Mouse (Mus musculus): ENCODE data around the gene Zfp868. TPM values are rescaled to one million over a fixed set of nuclear protein-coding genes. Genes with fewer than 3 reads are reported as not detected.

Gene Zfp868
- 31.6 TPM for polyA plus RNA-seq (2017; shearing (Covaris generic))

DNA sequence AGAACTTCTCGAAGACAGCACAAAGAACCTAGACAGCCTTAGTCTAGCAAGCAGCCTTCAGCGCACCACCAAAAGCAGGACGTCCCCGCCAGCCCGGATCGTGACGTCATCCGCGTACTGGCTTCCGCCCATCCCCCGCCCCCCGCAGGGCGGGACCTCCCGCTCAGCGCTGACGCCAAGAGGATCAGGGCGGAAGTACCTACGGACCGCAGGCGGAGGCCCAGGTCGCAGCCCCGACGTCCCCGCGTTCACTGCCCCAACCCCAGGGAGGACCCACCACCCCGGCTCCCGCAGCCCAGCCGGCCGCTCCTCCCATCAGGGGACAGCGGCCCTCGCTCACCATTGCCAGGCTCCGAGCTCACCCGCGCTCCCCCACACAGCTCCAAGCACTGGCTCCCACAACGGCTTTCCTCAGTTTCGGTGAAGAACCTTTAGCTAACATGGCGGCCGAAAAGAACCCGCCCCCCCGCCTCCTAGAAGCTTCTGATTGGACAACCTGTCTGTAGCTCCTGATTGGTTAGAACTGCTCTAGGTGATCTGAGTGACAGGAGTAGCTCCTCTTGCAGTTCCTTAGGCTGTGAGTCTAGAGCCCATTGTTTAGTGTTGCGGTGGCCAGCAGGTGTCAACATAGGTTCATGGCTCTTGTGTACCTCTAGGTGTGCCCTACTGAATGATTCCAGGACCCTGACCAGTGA, at the start of gene Zfp868:
Zfp868 (minus strand) TSS at position 454 of the 695 bp plus-strand sequence.

DNA sequence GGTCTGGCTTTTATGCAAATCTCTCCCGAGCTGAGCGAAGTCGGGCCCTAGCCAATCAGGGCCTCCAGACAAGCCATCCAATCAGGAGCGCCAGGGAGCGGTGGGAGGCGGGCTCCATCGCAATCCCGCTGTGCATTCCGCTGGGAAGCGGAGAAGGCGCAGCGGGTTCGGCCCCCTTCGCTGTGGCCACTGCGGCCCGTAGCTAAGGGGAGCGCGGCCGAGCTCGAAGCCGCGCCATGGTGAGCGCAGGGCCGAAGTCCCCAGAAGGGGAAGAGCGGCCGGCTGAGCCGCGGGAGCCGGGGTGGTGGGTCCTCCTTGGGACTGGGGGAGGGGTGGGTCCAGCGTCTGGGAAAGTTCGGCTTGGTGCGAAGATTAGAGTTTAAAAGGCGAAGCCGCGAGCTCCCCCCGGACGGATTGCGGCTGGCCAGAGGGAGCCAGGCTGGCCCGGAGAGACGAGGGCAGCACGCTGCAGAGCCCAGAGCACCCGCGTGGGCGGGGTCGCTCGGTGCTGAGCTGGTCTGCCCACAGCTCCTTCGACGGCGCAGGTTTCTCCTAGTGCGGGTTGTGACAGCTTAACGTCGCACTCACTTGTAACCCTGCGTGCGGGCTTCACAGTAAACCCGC, 29.1 kb upstream of the Zfp868 start, which contains the start of gene Zfp964:
Zfp964 (plus strand) TSS at position 122 of the 624 bp plus-strand sequence.

Other genes with a start within 250 kb of the Zfp868 start
- not detected for gene Gm9495, start 172.0 kb downstream of the Zfp868 start, polyA plus RNA-seq (2017; shearing (Covaris generic))
- not detected for gene Gm7697, start 102.6 kb downstream of the Zfp868 start, polyA plus RNA-seq (2017; shearing (Covaris generic))
- gene Zfp964, start 28.9 kb upstream of the Zfp868 start, polyA plus RNA-seq (2017; shearing (Covaris generic)) = 0.37 TPM
- 59.3 TPM for gene Zfp869, start 85.2 kb upstream of the Zfp868 start, polyA plus RNA-seq (2017; shearing (Covaris generic))
- 10.9 TPM for gene Zfp963, start 124.4 kb upstream of the Zfp868 start, polyA plus RNA-seq (2017; shearing (Covaris generic))
- gene Gm20422, start 149.3 kb upstream of the Zfp868 start, polyA plus RNA-seq (2017; shearing (Covaris generic)) = not detected
- 20.3 TPM for gene Atp13a1, start 165.6 kb upstream of the Zfp868 start, polyA plus RNA-seq (2017; shearing (Covaris generic))
- gene Zfp866, start 165.6 kb upstream of the Zfp868 start, polyA plus RNA-seq (2017; shearing (Covaris generic)) = 33.3 TPM
- 167 TPM for gene Gmip, start 183.1 kb upstream of the Zfp868 start, polyA plus RNA-seq (2017; shearing (Covaris generic))
- gene Lpar2, start 196.9 kb upstream of the Zfp868 start, polyA plus RNA-seq (2017; shearing (Covaris generic)) = 0.61 TPM
- gene Pbx4, start 206.9 kb upstream of the Zfp868 start, polyA plus RNA-seq (2017; shearing (Covaris generic)) = 26.4 TPM

All from activated CD4-positive, CD25-positive, alpha-beta regulatory T cell, adult 9 weeks (primary cell).